Comparison of ENCODE assay signal across 23 mouse cellular contexts in genomic region chr6:17114588-17114987, GRCm38 (mm10). TPM values are rescaled to one million over a fixed set of nuclear protein-coding genes. Genes with fewer than 3 reads are reported as not detected.
DNase-seq lines count a peak whose midpoint lies in the region; ATAC-seq and TF ChIP-seq lines count a peak whose summit lies in the region.
"Had no signal": no experiment of that assay in that cellular context is flagged by ENCODE, and none has a peak within 500 bp of the region (broad histone marks: within the 10 kb centered on the region; RNA-seq: fewer than 3 reads in every experiment).

No protein-coding gene starts in this region.

- no peak for ATAC-seq in lung, embryonic 15.5 days (ENCODE audit: borderline replicate concordance, extremely low read depth, low FRiP score, low TSS enrichment)
- ATAC-seq: forebrain, embryonic 16.5 days; liver, postnatal 0 days; midbrain, embryonic 16.5 days had no signal

- WGBS in lung, embryonic 15.5 days = 48% methylated on average over 5 of the region's 5 CpGs

- no peak overlapping the region for H3K9ac ChIP-seq in lung, embryonic 15.5 days
- H3K9ac ChIP-seq: hindbrain, embryonic 12.5 days; liver, postnatal 0 days; neural tube, embryonic 15.5 days had no signal

- no peaks in the 10 kb centered on the region for H3K9me3 ChIP-seq in lung, embryonic 15.5 days
- H3K9me3 ChIP-seq: hindbrain, embryonic 12.5 days; neural tube, embryonic 15.5 days had no signal

- no peaks in the 10 kb centered on the region for H3K36me3 ChIP-seq in lung, embryonic 15.5 days
- H3K36me3 ChIP-seq: hindbrain, embryonic 12.5 days; neural tube, embryonic 15.5 days had no signal

- H3K27ac ChIP-seq in gastrocnemius, adult 2 months = peak overlapping the region; percentile 46; the same call in 1 of the 2 replicates
- peak overlapping the region; percentile 20; the same call in 1 of the 2 replicates for H3K27ac ChIP-seq in lung, embryonic 15.5 days
- H3K27ac ChIP-seq: hindbrain, embryonic 12.5 days; left cerebral cortex, adult 2 months; neural tube, embryonic 15.5 days had no signal

- no peaks in the 10 kb centered on the region for H3K27me3 ChIP-seq in lung, embryonic 15.5 days
- H3K27me3 ChIP-seq: hindbrain, embryonic 12.5 days; neural tube, embryonic 15.5 days had no signal

- intact Hi-C loops in gastrocnemius, adult 2 months (cut with DNase I) = loop anchor here (5.0 kb wide), 2 partner anchors 58 to 83 kb away; no protein-coding TSS in a partner anchor

- DNase-seq in gastrocnemius, adult 2 months = no peak
- no peak for DNase-seq in gastrocnemius, postnatal 4 days (ENCODE audit: low spot score in 2 of 2)
- peak; percentile 36 for DNase-seq in brain, adult 2 months (ENCODE audit: low read depth, low spot score)
- DNase-seq in lung, postnatal 4 days = peak; percentile 15 to 28
- no peak for DNase-seq in c-Kit-positive CD71-positive TER-119-positive erythroid progenitor cells, embryonic 14.5 days (ENCODE audit: low spot score)
- DNase-seq in cerebellum, adult 9-11 months = no peak
- DNase-seq: cerebellum, postnatal 10 days; embryo, embryonic 11 days; gastrocnemius, postnatal 25 days; heart, postnatal 14 days; kidney, adult 9 months; kidney, postnatal 25 days; layer of hippocampus, adult 9-11 months; left cerebral cortex, postnatal 4 days; liver; liver, postnatal 0 days; thymus, postnatal 36 days had no signal

- no peak overlapping the region for H3K4me3 ChIP-seq in gastrocnemius, adult 2 months
- H3K4me3 ChIP-seq in lung, embryonic 15.5 days = no peak overlapping the region
- H3K4me3 ChIP-seq: hindbrain, embryonic 12.5 days; left cerebral cortex, adult 2 months; neural tube, embryonic 15.5 days had no signal

- peaks cover 12% of the 10 kb centered on the region; the same call in 1 of the 2 replicates for H3K4me1 ChIP-seq in lung, embryonic 15.5 days
- H3K4me1 ChIP-seq: hindbrain, embryonic 12.5 days; neural tube, embryonic 15.5 days had no signal

- H3K4me2 ChIP-seq in lung, embryonic 15.5 days = no peak overlapping the region
- H3K4me2 ChIP-seq: hindbrain, embryonic 12.5 days; neural tube, embryonic 15.5 days had no signal

- no peak for TF ChIP-seq CTCF in gastrocnemius, adult 2 months (IDR thresholded peaks at IDR 0.05)

RNA-seq across cellular contexts. Expression of gene Tes, which starts 49.6 kb away (rescaled TPM):
- 1 to 10 TPM in 1 of 2 experiments, under 1 TPM in 1; 0.69 to 2.6 TPM for total RNA-seq in gastrocnemius, adult 2 months (2021)
- 1 to 10 TPM; 5.2 to 5.7 TPM for total RNA-seq in gastrocnemius, postnatal 4 days (2021)
- 68.3 and 68.6 TPM in 2 replicates for polyA plus RNA-seq in lung, embryonic 15.5 days (2015; fragmentation: Nextera tagmentation; extraction: Ambion mirVana)

Comparison
In these comparisons a context has a peak if more than half of its experiments do, and no peak if none do; other contexts are left out.
1. DNase-seq: peak in brain, adult 2 months (single experiment) and lung, postnatal 4 days (2 of 2); none in gastrocnemius, adult 2 months (single experiment), gastrocnemius, postnatal 4 days (0 of 2), c-Kit-positive CD71-positive TER-119-positive erythroid progenitor cells, embryonic 14.5 days (single experiment) and cerebellum, adult 9-11 months (single experiment).